Mouse (Mus musculus): ENCODE results near the gene Mdh2.

- TF ChIP-seq EP300 (IDR thresholded peaks at IDR 0.05; ENCODE audit: low read depth) (no peak), CTCF (IDR thresholded peaks at IDR 0.05; ENCODE audit: low read depth) (no peak)
Observed at GRCm38 (mm10) chr5:135800927-135801326, 22.6 kb downstream of the Mdh2 start.

Measured in heart, postnatal 0 days (tissue).